Mouse (Mus musculus) heart, adult 11 months (tissue): ENCODE data around the gene Dtx3.
"Not testable (repeated sequence)": the region's sequence is repeated elsewhere in the genome, so short reads cannot be mapped to it uniquely, and the experiment has no call there.

Source experiments
- DNase-seq: peaks from one replicate; pipeline ENCODE4 v3.0.0; 2022

Dtx3 gene

GRCm38 (mm10) chr10:127164631-127165353, 30.7 kb downstream of the Dtx3 start, which contains the start of gene B4galnt1:
Gene B4galnt1 (plus strand): TSS chr10:127165225.
- DNase-seq, result peak; percentile 97

- no peak for DNase-seq
Observed at GRCm38 (mm10) chr10:127164190-127164589, 31.3 kb downstream of the Dtx3 start.

- not testable (repeated sequence) for DNase-seq
Observed at GRCm38 (mm10) chr10:127162771-127163261, 32.7 kb downstream of the Dtx3 start.

- DNase-seq, result no peak
Observed at GRCm38 (mm10) chr10:127160728-127161127, 34.8 kb downstream of the Dtx3 start.

- no peak for DNase-seq
Observed at GRCm38 (mm10) chr10:127160081-127160480, 35.4 kb downstream of the Dtx3 start.

GRCm38 (mm10) chr10:127158471-127158870, 37.1 kb downstream of the Dtx3 start:
- DNase-seq, result no peak

- no peak for DNase-seq
Observed at GRCm38 (mm10) chr10:127156511-127156910, 39.0 kb downstream of the Dtx3 start.

- no peak for DNase-seq
Observed at GRCm38 (mm10) chr10:127156089-127156488, 39.4 kb downstream of the Dtx3 start.

- DNase-seq, result no peak
Observed at GRCm38 (mm10) chr10:127154652-127155051, 40.9 kb downstream of the Dtx3 start.

- no peak for DNase-seq
Observed at GRCm38 (mm10) chr10:127154241-127154640, 41.3 kb downstream of the Dtx3 start.

GRCm38 (mm10) chr10:127153323-127153722, 42.2 kb downstream of the Dtx3 start:
- DNase-seq, result no peak

- not testable (repeated sequence) for DNase-seq
Observed at GRCm38 (mm10) chr10:127152556-127152955, 43.0 kb downstream of the Dtx3 start.

- DNase-seq, result not testable (repeated sequence)
Observed at GRCm38 (mm10) chr10:127151233-127151632, 44.3 kb downstream of the Dtx3 start.

- DNase-seq, result no peak
Observed at GRCm38 (mm10) chr10:127150471-127150872, 45.1 kb downstream of the Dtx3 start.

- DNase-seq, result no peak
Observed at GRCm38 (mm10) chr10:127147135-127147534, 48.4 kb downstream of the Dtx3 start.

GRCm38 (mm10) chr10:127145303-127145702, 50.2 kb downstream of the Dtx3 start:
- no peak for DNase-seq

GRCm38 (mm10) chr10:127144536-127144935, 51.0 kb downstream of the Dtx3 start:
- DNase-seq, result no peak

GRCm38 (mm10) chr10:127143228-127143627, 52.3 kb downstream of the Dtx3 start:
- no peak for DNase-seq

- peak; percentile 88 for DNase-seq
Observed at GRCm38 (mm10) chr10:127141500-127141899, 54.0 kb downstream of the Dtx3 start.

- DNase-seq, result no peak
Observed at GRCm38 (mm10) chr10:127140971-127141370, 54.6 kb downstream of the Dtx3 start.
